Mouse (Mus musculus): ENCODE results near the gene Mtmr3.
"Not testable (repeated sequence)": the region's sequence is repeated elsewhere in the genome, so short reads cannot be mapped to it uniquely, and the experiment has no call there.

The Mtmr3 gene

DNA sequence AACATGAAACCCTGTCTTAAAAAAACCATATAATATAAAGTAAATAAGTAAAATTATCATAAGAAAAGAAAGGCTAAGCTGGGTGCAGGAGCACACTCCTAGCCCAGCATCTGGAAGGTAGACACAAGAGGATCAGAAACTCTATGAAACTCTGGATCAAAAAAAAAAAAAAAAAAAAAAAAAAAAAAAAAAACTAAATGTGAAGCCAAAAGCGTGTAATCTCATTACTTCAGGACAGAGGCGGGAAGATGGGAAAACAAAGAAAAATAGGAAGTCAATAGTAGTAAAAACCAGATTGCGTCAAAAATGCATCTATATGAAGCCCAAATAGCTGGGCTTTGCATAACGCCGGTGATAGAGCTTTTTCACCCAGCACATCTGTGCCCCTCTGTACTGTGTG is 7.2 kb upstream of the Mtmr3 start:
- DNase-seq (ENCODE audit: low read depth, low spot score): no peak

DNA sequence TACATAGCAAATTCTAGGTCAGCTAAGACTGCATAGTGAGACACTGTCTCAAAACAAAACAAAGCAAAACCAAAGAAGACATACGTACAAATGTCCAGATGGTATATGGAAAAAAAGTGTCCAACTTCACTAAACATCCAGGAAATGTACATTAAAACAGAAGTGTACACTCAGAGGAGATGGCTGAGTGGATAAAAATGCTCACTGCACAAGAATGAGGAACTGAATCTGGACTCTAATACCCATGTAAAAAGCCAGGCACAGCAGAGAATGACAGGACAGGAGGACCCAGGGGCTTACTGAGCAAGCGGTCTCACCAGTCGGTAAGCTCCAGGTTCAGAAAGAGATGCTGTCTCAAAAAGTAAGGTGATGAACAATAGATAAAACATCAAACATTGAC is 5.3 kb upstream of the Mtmr3 start:
- DNase-seq (ENCODE audit: low read depth, low spot score): no peak

DNA sequence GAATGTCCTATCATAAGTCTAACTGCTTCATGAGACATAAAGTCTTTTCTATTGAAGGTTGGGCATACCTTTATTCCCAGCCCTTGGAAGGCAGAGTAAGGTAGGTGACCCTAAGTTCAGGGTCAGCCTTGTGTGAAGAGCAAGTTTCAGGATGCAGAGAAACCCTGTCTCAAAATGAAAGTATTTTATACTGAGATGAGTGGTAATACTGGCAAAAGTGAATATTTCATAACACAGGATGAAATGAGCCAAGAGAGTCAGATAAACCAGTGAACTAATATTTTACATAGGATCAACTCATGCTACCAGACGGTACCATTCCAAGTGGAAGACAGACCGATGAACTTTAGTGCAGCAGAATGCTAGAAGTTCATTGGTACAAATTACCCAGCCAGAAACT is 3.7 kb upstream of the Mtmr3 start:
- DNase-seq (ENCODE audit: low read depth, low spot score): no peak

DNA sequence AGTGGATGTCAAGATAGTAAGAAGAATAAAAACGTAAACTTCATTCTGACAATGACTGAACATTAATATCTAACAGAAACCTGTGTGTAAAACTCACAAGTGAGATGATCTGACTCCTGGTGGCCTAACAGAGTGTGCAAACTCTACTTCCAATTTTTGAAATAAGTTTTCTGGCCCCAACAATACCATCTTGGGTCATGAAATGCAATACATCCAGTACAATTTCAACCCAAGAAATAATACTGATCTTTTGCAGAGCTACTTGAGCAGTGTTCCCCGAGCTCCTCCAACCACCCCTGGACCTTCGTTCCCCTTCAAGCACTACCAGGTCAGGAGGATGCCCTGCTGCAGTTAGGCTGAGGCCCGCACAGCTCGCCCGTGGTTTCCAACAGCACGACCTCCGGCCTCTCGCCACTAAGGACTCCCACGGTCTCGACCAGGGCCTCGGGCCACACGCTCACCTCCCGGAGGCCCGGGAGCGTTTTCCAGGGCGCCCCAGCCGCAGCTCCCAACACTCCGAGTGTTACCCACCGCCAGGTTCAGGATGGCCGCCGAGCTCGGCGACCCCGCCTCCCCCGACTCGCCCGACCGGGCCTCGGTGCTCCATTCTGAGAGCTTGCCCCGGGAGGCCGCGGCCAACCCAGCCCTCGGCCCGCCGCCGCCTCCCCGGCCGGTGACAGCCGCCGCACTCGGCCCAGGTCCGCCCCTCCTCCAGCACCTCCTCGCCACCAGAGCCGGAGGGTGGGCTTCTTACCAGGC is 635 bp downstream of the Mtmr3 start:
- peak; percentile 44 for DNase-seq (ENCODE audit: low read depth, low spot score)

DNA sequence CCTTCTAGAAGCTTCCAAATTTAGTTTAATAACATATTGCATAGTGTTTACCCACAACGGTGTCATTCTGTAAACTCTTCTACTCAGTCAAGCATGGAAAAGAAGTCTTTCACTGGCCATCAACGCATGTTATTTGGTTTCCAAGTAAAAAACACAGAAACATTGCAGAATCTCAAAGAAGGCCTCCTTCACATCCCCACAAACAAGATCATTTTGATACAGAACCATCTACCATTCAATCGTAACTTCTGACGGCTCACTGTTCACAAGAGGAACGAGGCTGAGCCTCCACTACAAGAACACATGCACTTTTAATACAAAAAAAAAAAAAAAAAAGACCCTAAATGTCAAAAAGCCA is 1.2 kb downstream of the Mtmr3 start:
- no peak for DNase-seq (ENCODE audit: low read depth, low spot score)

DNA sequence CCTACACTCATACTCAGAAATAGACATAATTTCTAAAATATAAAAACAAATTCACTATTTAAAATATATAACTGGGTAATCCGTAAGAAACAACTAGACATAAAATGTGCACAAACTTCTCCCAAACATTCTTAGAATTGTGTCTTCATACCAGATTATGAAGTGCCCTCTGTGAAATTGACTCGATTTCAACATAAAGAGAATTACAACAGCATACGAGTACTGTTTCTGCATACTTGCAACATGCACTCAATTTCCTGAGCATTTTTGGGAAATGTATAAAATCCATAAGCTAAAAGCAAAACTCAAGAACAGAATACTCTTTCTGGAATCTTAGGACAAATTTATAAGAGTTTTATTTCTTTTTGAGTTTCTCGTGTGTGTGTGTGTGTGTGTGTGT is 2.9 kb downstream of the Mtmr3 start:
- no peak for DNase-seq (ENCODE audit: low read depth, low spot score)

DNA sequence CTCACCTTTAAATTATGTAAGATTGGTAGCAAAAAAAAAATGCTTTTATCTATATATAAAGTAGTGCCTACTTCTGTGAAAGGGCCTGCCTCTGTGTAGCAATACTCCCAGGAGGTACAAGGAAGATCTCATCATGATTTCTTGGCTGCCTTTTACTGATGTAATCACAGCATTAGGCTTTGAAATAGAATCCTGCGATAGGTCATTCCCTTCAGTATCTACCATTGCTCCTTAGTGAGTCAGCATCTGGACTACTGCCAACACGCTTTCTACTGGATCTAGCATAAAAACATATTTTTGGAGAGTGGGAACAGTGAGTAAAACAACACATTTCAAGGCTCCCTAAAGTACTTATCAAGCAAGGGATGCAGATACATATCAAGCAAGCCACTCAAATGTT is 16.0 kb downstream of the Mtmr3 start:
- DNase-seq (ENCODE audit: low read depth, low spot score): peak; percentile 99

DNA sequence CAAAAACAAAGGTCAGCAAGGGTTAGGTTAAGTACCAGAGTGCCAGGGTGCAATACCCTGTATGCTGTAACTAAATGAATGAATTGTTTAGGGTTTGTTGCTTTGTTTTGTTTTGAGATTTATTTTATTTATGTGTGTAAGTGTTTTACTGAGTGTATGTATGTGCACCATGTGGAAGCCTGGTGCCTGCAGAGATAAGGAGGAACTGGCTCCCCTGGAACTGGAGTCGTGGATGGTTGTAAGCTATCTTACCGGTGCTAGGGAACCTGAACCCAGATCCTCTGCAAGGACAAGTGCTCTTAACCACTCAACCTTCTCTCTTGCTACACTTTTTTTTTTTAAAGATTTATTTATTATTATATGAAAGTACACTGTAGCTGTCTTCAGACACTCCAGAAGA is 17.6 kb downstream of the Mtmr3 start:
- DNase-seq (ENCODE audit: low read depth, low spot score): no peak

DNA sequence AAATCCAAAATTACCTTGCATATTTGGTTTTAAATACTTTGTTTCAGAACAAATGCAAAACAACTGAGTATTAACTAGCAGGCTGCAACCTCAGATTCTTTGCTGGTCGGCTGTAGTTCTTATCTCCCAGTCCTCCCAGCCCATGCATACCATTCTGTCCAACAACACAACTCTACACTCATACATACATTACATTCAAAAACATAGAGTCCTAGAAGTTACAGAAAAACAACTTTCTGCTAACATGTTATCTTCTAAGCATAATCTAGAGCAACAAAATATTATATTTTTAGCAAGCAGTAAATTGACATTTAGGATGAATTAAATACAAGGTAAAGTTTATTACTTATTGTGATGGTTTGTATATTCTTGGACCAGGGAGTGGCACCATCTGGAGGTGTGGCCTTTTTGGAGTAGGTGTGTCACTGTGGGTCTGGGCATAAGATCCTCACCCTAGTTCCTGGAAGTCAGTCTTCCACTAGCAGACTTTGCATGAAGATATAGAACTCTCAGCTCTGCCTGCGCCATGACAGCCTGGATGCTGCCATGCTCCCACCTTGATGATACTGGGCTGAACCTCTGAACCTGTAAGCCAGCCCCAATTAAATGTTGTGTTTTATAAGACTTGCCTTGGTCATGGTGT is 18.5 kb downstream of the Mtmr3 start:
- DNase-seq (ENCODE audit: low read depth, low spot score): not testable (repeated sequence)

DNA sequence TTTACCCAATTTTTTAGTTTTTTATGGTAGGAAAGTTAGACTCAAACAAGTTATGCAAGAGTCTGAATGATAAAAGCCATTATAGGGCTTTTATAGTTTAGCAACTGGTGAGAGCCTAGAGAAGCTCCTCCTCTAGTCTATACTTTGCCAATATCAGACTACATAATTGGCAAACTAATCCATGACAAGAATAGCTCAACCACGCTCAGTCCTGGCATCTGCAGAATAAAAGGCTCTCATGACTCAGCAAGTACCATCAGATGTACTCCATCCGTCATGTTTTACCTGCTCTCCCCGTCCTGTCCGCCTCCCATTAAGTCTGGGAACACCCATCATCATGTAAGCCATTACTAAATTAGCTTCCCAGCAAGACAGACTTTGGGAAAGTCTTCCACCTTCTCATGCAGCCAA is 23.2 kb downstream of the Mtmr3 start:
- DNase-seq (ENCODE audit: low read depth, low spot score): no peak

DNA sequence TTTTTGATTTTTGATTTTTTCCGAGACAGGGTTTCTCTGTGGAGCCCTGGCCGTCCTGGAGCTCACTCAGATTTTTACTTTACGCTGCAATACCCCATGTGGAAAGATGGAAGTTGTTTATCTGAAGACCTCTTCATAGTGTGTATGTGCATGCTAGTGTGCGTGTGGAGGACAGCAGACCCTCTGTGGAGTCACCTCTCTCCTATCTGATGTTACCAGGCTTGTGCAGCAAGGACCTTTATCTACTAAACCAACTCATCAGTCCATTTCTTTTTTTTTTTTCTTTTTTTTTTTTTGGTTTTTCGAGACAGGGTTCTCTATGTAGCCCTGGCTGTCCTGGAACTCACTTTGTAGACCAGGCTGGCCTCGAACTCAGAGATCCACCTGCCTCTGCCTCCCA is 28.3 kb downstream of the Mtmr3 start:
- no peak for DNase-seq (ENCODE audit: low read depth, low spot score)

DNA sequence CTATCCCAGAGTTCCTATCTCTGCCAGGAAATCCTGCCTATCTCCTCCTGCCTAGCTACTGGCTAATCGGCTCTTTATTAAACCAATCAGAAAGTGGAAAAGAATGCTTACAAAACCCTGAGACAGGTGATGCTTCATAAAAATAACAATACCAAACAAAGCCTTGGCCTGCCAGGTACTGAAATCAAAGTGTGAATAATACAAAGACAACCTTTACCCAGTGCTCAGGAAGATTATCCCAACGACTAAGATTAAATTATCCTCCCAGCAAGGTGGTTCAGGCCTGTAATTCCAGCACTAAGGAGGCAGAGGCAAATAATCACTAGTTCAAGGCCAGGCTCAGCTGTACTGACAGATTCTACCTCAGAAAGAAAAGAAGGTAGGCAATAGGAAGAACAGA is 29.1 kb downstream of the Mtmr3 start:
- DNase-seq (ENCODE audit: low read depth, low spot score): no peak

DNA sequence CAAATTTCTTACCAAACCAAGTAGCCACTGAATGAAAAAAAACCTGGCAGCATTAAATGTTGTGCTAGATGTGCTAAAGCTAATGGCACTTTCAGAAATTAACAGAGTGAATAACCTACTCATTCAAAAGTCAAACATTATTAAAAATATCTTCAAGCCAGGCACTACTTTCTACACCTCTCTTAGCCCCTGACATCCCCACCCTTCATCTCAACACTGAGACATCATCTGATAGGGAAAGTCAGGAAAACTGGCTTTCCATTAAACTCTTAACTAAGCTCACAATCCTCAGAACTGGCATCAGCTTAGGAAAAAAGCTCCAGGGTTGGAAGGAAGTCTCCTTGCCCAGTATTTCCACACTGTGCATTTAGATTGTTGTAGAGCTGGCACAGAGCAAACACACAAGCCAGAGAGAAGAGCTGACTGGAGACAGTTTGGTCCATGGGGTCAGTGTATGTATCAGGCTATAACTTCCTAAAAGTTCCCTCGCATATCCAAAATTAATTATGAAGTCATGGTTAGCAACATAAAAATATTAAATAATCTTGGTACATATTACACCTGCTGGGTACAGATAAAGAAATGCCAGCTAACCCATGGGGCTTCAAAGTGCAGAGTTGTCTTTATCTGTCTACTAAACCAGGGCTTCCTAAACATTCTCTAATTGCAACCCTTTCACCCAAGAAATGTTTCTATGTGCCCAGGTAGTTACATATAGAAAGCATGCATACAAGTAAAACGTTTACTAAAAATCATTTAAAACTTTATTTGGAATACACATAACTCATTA is 41.2 kb downstream of the Mtmr3 start:
- no peak for DNase-seq (ENCODE audit: low read depth, low spot score)

DNA sequence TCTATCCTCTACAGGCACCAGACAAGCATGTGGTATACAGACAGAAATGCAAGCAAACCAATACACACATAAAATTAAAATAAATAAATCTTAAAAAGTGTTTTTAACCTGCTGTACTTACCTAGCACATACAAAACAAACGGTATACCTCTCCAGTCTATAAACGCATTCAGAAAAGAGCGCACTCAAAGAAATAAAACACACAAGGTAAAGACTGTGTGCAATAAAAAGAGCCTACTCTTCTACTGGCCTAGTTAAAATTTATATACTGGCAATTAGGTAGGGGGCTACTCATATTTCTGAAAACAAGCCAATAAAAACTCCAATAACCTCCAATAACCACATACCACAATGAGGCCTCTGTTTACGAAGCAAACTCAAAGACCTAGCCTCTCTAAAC is 47.1 kb downstream of the Mtmr3 start:
- no peak for DNase-seq (ENCODE audit: low read depth, low spot score)

DNA sequence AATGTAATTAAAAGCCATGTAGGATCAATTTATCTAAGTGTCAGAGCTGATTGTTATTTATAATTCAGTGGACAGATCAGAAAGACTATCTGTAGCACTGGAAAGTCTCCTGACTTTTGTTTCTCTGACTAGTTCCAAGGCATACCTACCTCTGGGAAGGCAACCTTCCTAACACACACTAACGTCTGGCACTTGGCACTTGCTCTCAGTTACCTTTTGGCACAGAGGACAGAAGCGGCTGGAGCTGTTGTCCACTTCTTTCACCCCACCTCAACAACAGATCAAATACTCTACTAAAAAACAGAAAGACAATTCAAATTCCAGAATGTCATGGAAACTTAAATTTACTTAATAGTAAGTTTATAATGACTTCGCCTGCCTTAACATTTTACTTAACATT is 48.7 kb downstream of the Mtmr3 start:
- no peak for DNase-seq (ENCODE audit: low read depth, low spot score)

DNA sequence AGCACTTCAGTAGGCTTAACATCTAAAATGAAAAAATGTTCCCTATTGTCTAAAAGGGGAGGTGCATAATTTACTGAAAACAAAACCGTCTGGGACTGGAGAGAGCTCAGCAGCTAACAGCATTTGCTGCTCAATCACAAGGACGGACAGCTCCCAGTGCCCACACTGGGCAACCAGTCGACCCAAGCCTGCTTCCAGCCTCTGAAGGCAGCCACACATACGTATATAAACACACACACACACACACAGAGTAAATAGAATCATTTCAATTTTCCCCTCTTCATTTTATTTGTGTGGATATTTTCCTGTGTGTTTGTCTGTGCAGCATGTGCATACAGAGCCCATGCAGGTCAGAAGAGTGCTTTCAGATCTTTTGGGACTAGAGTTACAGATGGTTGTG is 49.3 kb downstream of the Mtmr3 start:
- DNase-seq (ENCODE audit: low read depth, low spot score): no peak

DNA sequence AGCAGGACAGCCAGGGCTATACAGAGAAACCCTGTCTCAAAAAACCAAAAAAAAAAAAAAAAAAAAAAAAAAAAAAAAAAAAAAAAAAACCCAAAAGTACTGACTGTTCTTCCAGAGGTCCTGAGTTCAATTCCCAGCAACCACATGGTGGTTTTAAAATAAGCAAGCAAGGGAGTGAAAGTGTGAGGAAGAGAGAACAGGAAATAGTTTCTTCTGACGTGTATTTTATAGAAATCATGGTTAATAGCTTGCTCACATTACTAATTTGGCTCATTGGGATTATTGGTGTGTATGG is 50.1 kb downstream of the Mtmr3 start:
- DNase-seq (ENCODE audit: low read depth, low spot score): not testable (repeated sequence)

DNA sequence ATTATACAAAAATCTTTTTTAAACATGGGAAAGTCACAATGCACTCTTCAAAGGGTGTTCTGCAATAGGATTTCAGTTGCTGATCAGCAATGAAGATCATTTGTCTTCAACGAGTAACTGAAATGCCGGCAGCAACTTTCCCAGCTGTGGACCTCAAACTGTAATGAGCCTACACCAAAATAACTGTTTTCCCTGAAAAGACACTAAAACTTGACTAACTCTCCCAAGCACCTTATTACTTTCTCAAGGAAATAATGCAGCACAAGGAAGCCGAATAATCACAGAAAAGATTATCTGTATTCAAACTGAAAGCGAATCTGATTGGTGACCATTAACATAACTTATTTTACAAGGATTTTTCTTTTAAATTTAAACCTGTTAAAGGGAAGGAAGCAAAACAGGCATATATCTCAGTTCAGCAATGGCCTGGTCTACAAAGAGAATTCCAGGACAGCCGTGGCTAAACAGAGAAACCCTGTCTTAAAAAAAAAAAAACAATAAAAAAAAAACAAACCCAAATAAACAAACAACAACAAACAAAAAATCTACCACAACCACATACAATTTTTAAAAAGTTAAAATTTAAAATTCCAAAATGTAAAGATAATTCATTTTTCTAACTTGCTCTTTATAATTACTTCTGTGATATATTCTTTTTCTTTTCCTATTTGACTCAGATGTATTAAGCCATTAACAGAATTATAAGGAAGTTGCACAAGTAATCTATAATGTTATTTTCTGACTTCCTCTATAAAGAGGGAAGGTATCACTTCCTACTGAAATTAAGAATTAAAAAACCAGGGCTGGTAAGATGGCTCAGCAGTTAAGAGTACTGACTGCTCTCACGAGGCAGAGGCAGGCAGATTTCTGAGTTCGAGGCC is 50.7 kb downstream of the Mtmr3 start:
- no peak for DNase-seq (ENCODE audit: low read depth, low spot score)

DNA sequence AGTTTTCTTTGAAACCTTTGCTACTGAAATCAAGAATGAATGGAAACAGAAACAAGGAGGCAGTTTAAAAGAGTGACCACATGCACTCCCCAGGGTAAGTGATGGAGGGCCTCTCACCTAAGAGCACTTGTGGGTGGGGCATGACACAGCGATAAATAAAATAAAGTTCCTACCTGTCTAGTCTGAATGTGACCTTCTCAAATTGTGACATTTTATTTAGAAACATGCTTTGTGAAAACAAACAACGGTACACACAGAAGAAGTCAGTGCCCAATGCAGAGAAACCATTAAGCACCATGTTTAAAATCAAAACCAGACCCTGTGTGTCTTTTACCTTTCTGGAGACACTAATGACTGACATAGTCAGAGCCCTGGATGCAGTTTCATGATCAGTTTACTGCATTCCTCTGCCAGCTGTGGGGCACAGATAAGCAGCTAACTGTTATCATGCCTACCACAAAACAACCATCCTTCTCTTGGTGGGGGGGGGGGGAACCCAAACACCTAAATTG is 51.6 kb downstream of the Mtmr3 start:
- DNase-seq (ENCODE audit: low read depth, low spot score): no peak

DNA sequence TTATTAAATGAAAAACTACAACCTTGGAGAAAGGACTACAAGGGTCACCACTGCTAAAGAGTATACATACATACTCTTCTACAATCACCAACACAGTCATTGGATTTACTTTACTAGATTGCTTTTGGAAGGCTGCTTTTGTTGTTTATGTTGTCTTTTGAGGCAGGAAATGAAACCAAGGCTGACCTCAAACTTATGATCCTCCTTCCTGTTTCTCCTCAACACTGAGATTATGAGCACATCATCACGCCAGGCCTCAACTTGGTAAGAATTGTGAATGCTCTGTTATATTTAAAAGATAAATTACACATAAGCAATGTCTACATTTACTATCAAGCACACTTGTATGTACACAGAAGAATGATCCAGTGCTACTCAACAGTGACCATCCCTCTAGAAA is 58.0 kb downstream of the Mtmr3 start:
- no peak for DNase-seq (ENCODE audit: low read depth, low spot score)

DNA sequence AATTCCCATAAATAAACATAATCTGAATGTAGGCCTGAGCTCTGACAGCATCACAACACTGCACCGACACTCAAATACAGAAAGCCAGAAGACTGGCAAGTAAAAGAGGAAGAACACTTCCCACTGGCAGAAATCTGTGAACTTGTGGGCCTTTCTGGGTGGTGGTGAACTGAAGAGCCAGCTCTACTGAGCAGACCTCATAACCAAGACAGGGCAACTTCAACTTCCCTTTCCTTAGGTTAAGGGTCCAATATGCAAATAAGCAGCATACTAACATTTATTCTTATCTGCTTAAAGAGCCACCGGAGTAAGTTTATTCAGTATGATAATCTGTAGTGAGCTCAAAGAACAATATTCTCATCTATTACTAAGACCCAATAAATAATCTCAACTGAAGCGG is 67.5 kb downstream of the Mtmr3 start:
- no peak for DNase-seq (ENCODE audit: low read depth, low spot score)

DNA sequence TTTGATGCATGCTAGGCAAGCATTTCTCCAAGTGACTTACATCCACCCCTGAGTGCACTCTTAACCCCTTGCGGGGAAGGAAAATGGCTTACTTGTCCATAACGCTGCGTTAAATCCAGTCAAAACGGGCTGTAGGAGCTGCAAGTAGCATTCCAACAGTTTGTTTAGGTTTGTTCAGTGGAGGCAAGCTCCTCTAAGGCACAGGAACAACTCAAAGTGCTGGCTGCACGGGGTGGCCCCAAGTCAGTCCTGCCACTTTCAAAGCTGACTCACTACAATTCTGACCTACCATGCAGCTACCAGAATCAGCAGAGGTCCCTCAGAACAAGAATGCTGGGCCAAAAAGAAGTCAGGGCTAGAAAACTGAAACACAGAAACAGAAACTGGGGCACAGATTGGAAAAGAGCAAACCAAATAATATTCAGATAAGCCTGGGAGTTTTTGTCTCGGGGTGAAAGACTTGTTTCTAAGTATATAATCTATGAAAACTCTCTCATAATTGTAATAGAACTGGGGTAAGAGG is 72.5 kb downstream of the Mtmr3 start:
- no peak for DNase-seq (ENCODE audit: low read depth, low spot score)

Measured in 3T3-L1 (cell line).